Mouse (Mus musculus) frontal cortex, postnatal 10 days (tissue): ENCODE results near the gene Zfp12.
A peak's percentile ranks its signal among the peaks of the same experiment; 100 is the strongest.

Experiments
- DNase-seq, 2 experiments: peaks; one replicate each; pipeline ENCODE4 v3.0.0; 2022; ENCODE audit warnings: low spot score in 2 of 2, mixed read lengths in 1 of 2

The Zfp12 gene

GRCm38 (mm10) chr5:143266794-143267193 is 31.8 kb downstream of the Zfp12 start:
- DNase-seq: no peak

- DNase-seq: no peak
Measured at GRCm38 (mm10) chr5:143268985-143269362, 34.0 kb downstream of the Zfp12 start.

GRCm38 (mm10) chr5:143269363-143270150 is 34.6 kb downstream of the Zfp12 start, which contains the start of gene Zfp316:
Gene Zfp316 (minus strand): TSS chr5:143270022.
- peak; percentile 58 to 74 for DNase-seq

- peak in 1 of 2 experiments; percentile 43 for DNase-seq
Measured at GRCm38 (mm10) chr5:143270151-143270519, 35.2 kb downstream of the Zfp12 start.

- DNase-seq: no peak
Measured at GRCm38 (mm10) chr5:143271642-143272041, 36.7 kb downstream of the Zfp12 start.

GRCm38 (mm10) chr5:143272108-143272507 is 37.1 kb downstream of the Zfp12 start:
- no peak for DNase-seq

GRCm38 (mm10) chr5:143272540-143273330 is 37.8 kb downstream of the Zfp12 start:
- DNase-seq: no peak

GRCm38 (mm10) chr5:143275761-143276160 is 40.8 kb downstream of the Zfp12 start:
- no peak for DNase-seq

GRCm38 (mm10) chr5:143279247-143279646 is 44.3 kb downstream of the Zfp12 start:
- DNase-seq: no peak

GRCm38 (mm10) chr5:143284762-143285161 is 49.8 kb downstream of the Zfp12 start:
- DNase-seq: no peak

GRCm38 (mm10) chr5:143287774-143288328 is 52.9 kb downstream of the Zfp12 start:
- DNase-seq: no peak

GRCm38 (mm10) chr5:143288378-143288911 is 53.5 kb downstream of the Zfp12 start:
- no peak for DNase-seq

- DNase-seq: no peak
Measured at GRCm38 (mm10) chr5:143289299-143289698, 54.3 kb downstream of the Zfp12 start.

- no peak for DNase-seq
Measured at GRCm38 (mm10) chr5:143292879-143293278, 57.9 kb downstream of the Zfp12 start.

GRCm38 (mm10) chr5:143293404-143293803 is 58.4 kb downstream of the Zfp12 start, which contains the start of gene Zfp853:
Gene Zfp853 (minus strand): TSS chr5:143293623.
- peak in 1 of 2 experiments; percentile 35 for DNase-seq

GRCm38 (mm10) chr5:143294862-143295261 is 59.9 kb downstream of the Zfp12 start:
- no peak for DNase-seq

GRCm38 (mm10) chr5:143295330-143295729 is 60.4 kb downstream of the Zfp12 start:
- DNase-seq: no peak

GRCm38 (mm10) chr5:143297986-143298385 is 63.0 kb downstream of the Zfp12 start:
- no peak for DNase-seq

- DNase-seq: no peak
Measured at GRCm38 (mm10) chr5:143298391-143298790, 63.4 kb downstream of the Zfp12 start.
